Mouse (Mus musculus) midbrain, embryonic 14.5 days (tissue): ENCODE measurements around the gene Pirb. TPM values are rescaled to one million over a fixed set of nuclear protein-coding genes. Genes with fewer than 3 reads are reported as not detected.
"Not testable (repeated sequence)": the region's sequence is repeated elsewhere in the genome, so short reads cannot be mapped to it uniquely, and the experiment has no call there.

ENCODE experiments used
- ATAC-seq: fragments of 200-750 bp; cut with Nextera tagmentation; 2 replicates; pipeline ENCODE4 v1.8.0; 2017; ENCODE audit warnings: moderate number of reproducible peaks, moderate library complexity; ENCODE audit not compliant: low FRiP score, low TSS enrichment
- DNase-seq: peaks from one replicate; pipeline ENCODE4 v3.0.0-alpha.2; 2015
- H3K27ac ChIP-seq: fragments of 300-500 bp; sonication (generic); replicated peaks from 2 replicates; pipeline ENCODE4 v1.5.1; 2014; ENCODE audit warnings: mild to moderate bottlenecking, low read depth, low read length, moderate library complexity
- H3K27me3 ChIP-seq: fragments of 300-500 bp; sonication (generic); 2 replicates; pipeline ENCODE4 v1.6.1; 2014; ENCODE audit warnings: low read length, control low read depth, mixed read lengths; ENCODE audit not compliant: control insufficient read depth, insufficient read depth
- H3K36me3 ChIP-seq: fragments of 300-500 bp; sonication (generic); 2 replicates; pipeline ENCODE4 v1.6.1; 2014; ENCODE audit warnings: low read length, control low read depth; ENCODE audit not compliant: control insufficient read depth, insufficient read depth
- H3K4me1 ChIP-seq: fragments of 300-500 bp; sonication (generic); 2 replicates; pipeline ENCODE4 v1.6.1; 2014; ENCODE audit warnings: mild to moderate bottlenecking, antibody characterized with exemption, low read length, control low read depth; ENCODE audit not compliant: control insufficient read depth, insufficient read depth
- H3K4me2 ChIP-seq: fragments of 300-500 bp; sonication (generic); 2 replicates; pipeline ENCODE4 v1.6.1; 2014; ENCODE audit warnings: mild to moderate bottlenecking, low read length, moderate library complexity
- H3K4me3 ChIP-seq: fragments of 300-500 bp; sonication (generic); replicated peaks from 2 replicates; pipeline ENCODE4 v1.5.1; 2014; ENCODE audit warnings: low read depth, low read length
- H3K9ac ChIP-seq: fragments of 300-500 bp; sonication (generic); replicated peaks from 2 replicates; pipeline ENCODE4 v1.6.1; 2014; ENCODE audit warnings: mild to moderate bottlenecking, low read length, moderate library complexity
- H3K9me3 ChIP-seq: fragments of 300-500 bp; sonication (generic); 2 replicates; pipeline ENCODE4 v1.6.1; 2016; ENCODE audit warnings: low read length, control low read depth, mixed read lengths; ENCODE audit not compliant: control insufficient read depth
- WGBS: fragments of 180-500 bp; shearing (Covaris S2); extraction: QIAGEN DNeasy Blood & Tissue Kit; methylation state at CpG from one replicate; pipeline ENCODE4 v1.1.7; 2014; 5-methylcytosine and 5-hydroxymethylcytosine counted together
- polyA plus RNA-seq: library from polyadenylated mRNA; unstranded; fragments of >200 nt; fragmentation: Nextera tagmentation; extraction: Ambion mirVana; gene quantifications from 2 replicates; pipeline ENCODE4 v1.2.1, GENCODE M21; 2014

The Pirb gene
- polyA plus RNA-seq, result 0.11 and 0.34 TPM in 2 replicates

DNA sequence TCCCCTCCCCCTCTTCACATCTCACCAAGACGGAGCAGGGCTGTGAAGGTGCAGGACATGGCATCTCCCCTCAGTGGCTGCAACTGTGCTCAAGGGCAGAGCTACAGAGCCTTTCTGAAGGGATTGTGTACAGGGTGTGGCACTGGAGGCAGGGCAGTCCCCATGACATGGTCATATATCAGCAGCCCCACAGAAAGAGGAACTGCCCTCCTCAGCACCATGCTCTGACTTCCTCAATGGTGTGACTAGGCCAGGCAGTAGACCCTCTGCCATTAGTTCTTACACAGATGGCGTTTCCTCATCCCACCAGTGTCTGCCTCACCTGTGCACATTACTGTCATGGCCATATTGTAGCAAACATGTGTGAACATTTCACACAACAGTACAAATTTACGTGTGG is at the start of gene Pirb:
Pirb (minus strand) TSS at position 124 of the 400 bp plus-strand sequence.
- not testable (repeated sequence) for H3K9me3 ChIP-seq, H3K4me3 ChIP-seq, H3K4me1 ChIP-seq, H3K36me3 ChIP-seq, H3K4me2 ChIP-seq, ATAC-seq, H3K9ac ChIP-seq, H3K27me3 ChIP-seq, DNase-seq, H3K27ac ChIP-seq
- whole genome bisulfite sequencing, result 50% methylated on average over 1 of the region's 3 CpGs

DNA sequence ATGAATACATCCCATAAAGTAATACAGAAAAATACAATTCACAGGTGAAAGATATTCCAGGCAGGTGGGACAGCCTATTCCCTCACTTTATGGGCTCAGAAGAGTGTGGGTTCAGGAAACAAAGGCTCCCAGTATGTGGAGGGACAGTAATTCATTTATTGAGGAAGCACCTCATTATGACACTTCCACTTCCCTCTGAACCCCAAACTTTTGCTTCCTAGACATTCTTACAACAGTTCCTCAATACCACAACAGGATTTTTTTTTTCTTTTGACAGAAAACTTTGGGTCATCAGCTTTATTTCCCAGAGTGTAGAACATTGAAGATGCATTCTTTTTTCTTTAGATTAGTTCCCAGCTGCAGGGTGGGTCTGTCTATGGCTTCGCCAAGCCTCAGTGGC is 12.5 kb upstream of the Pirb start:
- DNase-seq, H3K27me3 ChIP-seq, ATAC-seq, H3K4me2 ChIP-seq, H3K36me3 ChIP-seq, H3K4me3 ChIP-seq, H3K9ac ChIP-seq, H3K27ac ChIP-seq, H3K9me3 ChIP-seq, H3K4me1 ChIP-seq: not testable (repeated sequence)
- WGBS, result no CpG with 5 or more reads among the region's 1 CpGs

DNA sequence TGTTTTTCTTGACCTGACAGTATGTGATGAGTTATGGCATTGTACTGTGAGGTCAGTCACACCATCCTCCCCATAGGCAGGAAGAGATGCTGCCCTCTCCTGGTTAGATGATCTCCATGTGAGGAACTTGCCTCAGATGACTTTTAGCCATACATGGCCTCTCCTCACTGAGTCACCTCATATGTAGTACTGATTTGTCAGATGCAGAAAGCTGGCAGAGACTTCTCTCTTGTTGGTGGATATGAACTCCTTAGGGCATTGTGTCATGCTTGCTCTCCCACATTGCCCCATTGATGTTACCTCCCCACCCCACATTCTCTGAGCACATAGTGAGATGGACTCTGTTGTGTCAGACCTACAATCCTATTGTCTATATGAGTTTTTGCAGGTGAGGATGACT is 5.3 kb upstream of the Pirb start:
- H3K4me3 ChIP-seq, H3K9ac ChIP-seq, H3K4me2 ChIP-seq, H3K36me3 ChIP-seq, ATAC-seq, DNase-seq, H3K27ac ChIP-seq, H3K4me1 ChIP-seq, H3K9me3 ChIP-seq, H3K27me3 ChIP-seq: not testable (repeated sequence)

DNA sequence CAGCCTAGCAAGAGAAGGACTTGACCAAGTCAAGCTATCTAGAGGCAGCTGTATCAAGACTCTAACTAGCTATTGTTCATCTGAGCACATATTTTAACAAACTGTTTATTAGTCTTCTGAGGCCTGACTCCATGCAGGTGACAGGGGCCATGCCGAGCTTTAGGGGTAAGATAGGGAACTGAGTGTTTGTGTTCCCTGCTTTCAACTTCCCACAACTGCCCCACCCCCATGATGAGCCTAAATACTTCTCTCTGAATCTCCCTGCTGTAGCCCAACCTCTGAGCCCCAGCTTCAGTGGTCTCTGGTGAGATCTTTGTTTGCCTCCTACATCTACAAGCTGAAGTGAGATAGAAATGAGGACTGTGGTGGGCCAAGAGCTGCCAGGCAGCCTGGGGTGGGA is 4.9 kb downstream of the Pirb start:
- 79% methylated on average over 1 of the region's 1 CpGs for WGBS
- ATAC-seq, result no peak
- Histone ChIP-seq H3K36me3 (no peaks in the 10 kb centered on the region), H3K27me3 (no peaks in the 10 kb centered on the region), H3K4me2 (no peak overlapping the region), H3K4me1 (no peaks in the 10 kb centered on the region), H3K27ac (no peak overlapping the region), H3K9me3 (no peaks in the 10 kb centered on the region), H3K4me3 (no peak overlapping the region), H3K9ac (no peak overlapping the region)
- no peak for DNase-seq

DNA sequence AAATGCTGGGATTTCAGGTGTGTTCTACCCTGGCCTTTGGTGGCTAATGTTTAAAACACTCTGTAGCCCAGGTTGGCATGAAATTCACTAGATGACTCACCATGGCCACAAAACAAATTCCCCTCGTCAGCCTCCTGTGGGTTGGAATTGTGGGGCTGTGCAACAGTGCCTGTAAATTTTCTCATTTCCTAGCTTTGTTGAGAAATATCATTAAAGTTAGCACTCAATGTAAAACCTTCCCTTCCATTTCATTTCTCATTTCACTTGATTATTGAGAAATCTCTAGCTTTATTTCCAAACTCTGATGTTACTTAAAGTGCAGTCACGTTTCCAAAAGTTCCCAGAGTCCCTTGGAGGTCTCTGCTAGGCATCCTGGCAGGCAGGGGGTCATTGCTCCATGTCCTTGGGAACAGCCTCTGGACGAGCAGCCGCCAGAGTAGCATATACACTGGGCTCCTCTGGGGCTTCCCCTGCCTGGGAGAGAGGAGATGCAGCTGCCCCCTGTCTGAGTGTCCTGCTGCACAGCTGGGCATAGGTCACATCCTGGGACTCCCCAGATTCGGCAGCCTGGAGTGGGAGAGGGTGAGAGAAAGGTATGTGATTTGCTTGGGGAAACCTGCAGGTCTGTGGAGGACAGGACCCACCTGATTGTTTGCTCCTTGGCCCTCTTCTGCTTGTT is 7.8 kb downstream of the Pirb start:
- WGBS, result 33% methylated on average over 5 of the region's 5 CpGs
- Histone ChIP-seq H3K27me3 (no peaks in the 10 kb centered on the region), H3K36me3 (peaks cover 10% of the 10 kb centered on the region), H3K27ac (no peak overlapping the region), H3K9ac (no peak overlapping the region), H3K4me3 (no peak overlapping the region), H3K4me1 (no peaks in the 10 kb centered on the region), H3K4me2 (no peak overlapping the region), H3K9me3 (no peaks in the 10 kb centered on the region)
- ATAC-seq (no peak), DNase-seq (no peak)

DNA sequence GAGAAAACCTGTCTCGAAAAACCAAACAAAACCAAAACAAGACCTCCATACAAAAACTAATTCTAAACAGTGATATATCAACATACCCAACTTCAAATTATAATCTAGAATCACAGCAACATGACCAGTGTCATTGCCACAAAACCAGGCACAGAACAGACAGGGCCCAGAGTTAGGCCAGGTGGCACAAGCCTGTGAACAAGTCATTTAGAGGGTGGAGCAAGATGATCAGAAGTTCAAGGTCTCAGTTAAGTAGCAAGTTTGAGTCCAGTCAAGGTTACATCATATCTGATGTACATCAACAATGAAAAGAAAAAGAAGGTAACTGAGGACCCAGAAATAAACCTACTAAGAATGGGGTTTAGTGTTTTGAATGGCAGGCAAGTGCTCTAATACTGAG is 11.2 kb downstream of the Pirb start:
- peaks cover 10% of the 10 kb centered on the region for H3K4me1 ChIP-seq
- H3K27ac ChIP-seq, result no peak overlapping the region

DNA sequence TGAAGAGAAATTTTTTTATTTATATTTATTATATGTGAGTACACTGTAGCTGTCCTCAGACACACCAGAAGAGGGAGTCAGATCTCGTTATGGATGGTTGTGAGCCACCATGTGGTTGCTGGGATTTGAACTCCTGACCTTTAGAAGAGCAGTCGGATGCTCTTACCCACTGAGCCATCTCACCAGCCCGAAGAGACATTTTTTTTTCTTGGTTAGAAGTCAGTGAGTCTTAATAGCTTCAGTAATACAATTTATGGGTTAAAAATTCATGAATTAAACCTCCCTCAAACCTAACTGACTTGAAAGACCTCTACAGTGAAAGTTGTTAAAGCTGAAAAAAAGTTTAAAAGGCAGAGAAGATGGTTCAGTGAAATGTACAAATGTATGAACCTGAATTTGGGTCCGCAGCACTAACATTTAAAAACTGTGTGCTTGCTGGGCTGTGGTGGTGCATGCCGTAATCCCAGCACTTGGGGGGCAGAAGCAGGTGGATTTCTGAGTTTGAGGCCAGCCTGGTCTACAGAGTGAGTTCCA is 11.7 kb downstream of the Pirb start:
- not testable (repeated sequence) for H3K9ac ChIP-seq, ATAC-seq, H3K9me3 ChIP-seq, H3K27ac ChIP-seq, H3K27me3 ChIP-seq, DNase-seq, H3K4me2 ChIP-seq, H3K4me3 ChIP-seq
- Histone ChIP-seq H3K36me3 (peaks cover 32% of the 10 kb centered on the region), H3K4me1 (peaks cover 11% of the 10 kb centered on the region)
- 38% methylated on average over 5 of the region's 5 CpGs for WGBS

More for the DNA sequence above, 11.2 kb downstream of the Pirb start:
- Histone ChIP-seq H3K27me3 (no peaks in the 10 kb centered on the region), H3K4me3 (no peak overlapping the region), H3K9me3 (no peaks in the 10 kb centered on the region), H3K9ac (no peak overlapping the region), H3K36me3 (peaks cover 32% of the 10 kb centered on the region), H3K4me2 (no peak overlapping the region)
- no peak for DNase-seq
- ATAC-seq, result no peak
- 81% methylated on average over 1 of the region's 1 CpGs for WGBS

DNA sequence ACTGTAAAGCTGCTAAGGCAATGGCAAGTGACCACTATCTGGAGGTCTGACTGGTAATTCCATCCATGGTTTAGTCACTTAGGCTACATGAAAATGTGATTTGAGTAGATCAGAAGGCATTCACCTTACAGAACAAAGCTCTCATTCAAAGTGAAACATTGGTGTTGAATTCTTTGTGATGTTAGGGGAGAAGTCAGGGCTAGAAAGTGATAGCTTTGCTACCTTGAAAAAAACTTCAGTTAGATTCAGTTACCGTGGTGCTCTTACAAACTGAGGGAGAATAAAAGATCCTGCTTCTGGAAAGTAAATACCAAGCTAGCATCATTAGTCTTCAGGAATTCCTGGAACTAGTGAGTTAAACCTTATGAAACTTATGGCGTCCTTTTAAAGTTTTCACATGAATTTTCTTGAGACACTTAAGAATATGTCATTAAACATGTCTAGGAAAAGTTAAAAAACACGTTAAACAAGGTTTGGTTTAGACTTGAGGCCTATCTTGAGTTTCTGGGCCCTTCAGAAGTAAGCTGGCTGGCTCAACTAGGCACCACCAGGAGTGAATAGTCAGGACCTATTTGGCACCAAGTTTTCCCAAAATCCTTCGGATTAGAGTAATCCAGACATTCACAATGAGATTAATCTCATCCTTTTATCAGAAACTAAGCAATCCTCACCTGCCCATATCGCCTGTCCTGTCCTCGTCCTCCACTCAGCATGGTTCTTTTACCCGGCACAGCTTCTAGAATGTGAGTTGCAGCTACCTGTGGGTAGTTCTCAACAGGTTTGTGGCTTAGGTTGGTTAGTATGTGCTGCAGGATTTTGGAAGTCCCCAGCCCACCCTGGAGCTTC is 12.4 kb downstream of the Pirb start:
- H3K4me1 ChIP-seq, result peaks cover 13% of the 10 kb centered on the region
- no peaks in the 10 kb centered on the region for H3K27me3 ChIP-seq
- H3K9ac ChIP-seq, result no peak overlapping the region
- no peak overlapping the region for H3K4me3 ChIP-seq
- ATAC-seq (no peak), DNase-seq (no peak)
- no peak overlapping the region for H3K27ac ChIP-seq
- WGBS, result 30% methylated on average over 7 of the region's 7 CpGs
- H3K4me2 ChIP-seq, result no peak overlapping the region
- H3K36me3 ChIP-seq, result peaks cover 32% of the 10 kb centered on the region
- H3K9me3 ChIP-seq, result no peaks in the 10 kb centered on the region
